Comparison of ENCODE assay signal across 8 mouse cellular contexts in the genomic region with DNA sequence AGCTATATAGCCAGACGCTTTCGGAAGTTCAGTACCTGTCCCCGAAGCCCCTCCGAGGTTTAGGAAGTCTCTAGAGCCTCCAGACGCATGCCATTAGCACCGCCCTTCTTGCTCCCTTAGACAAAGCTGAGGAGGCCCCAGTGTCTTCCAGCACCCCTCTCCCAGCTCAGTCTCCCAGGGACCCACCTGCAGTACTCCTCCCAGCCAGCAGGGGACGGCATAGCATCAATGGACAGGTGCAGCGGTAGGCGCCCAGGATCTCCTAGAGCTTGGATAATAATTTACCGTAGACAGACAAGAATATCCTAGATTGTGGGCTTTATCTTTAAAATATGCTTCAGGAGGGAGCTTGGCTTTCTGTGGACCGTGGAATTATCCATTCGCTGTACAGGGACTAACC. TPM values are rescaled to one million over a fixed set of nuclear protein-coding genes. Genes with fewer than 3 reads are reported as not detected.
DNase-seq lines count a peak whose midpoint lies in the region; ATAC-seq and TF ChIP-seq lines count a peak whose summit lies in the region.

No protein-coding gene starts in this region.

- H3K4me3 ChIP-seq in neural tube, embryonic 15.5 days (replicated peaks), result no peak overlapping the region
- H3K4me3 ChIP-seq in cortical plate, adult 2 months (ENCODE audit: insufficient read depth, low read length), result no peak overlapping the region
- H3K4me3 ChIP-seq in heart, adult 2 months, result no peak overlapping the region
- no peak overlapping the region for H3K4me3 ChIP-seq in kidney, embryonic 15.5 days (replicated peaks)
- no peak overlapping the region for H3K4me3 ChIP-seq in liver, embryonic 11.5 days (ENCODE audit: low read depth, low read length)
- H3K4me3 ChIP-seq in stomach, embryonic 16.5 days (replicated peaks; ENCODE audit: low read length), result no peak overlapping the region

- H3K79me2 ChIP-seq in heart, adult 2 months (replicated peaks; ENCODE audit: control insufficient read depth, insufficient read depth, low read length), result no peaks in the 10 kb centered on the region

- TF ChIP-seq CTCF in cortical plate, adult 2 months (IDR thresholded peaks at IDR 0.05; ENCODE audit: extremely low read depth, insufficient read depth, low read length), result peak; percentile 89
- no peak; the same call in 1 of the 2 replicates for TF ChIP-seq CTCF in heart, adult 2 months (IDR thresholded peaks at IDR 0.05)

- no peak overlapping the region for H3K27ac ChIP-seq in neural tube, embryonic 15.5 days (replicated peaks)
- no peak overlapping the region for H3K27ac ChIP-seq in cortical plate, adult 2 months (ENCODE audit: insufficient read depth, low read length)
- H3K27ac ChIP-seq in heart, adult 2 months, result no peak overlapping the region
- H3K27ac ChIP-seq in kidney, embryonic 15.5 days, result no peak overlapping the region
- no peak overlapping the region for H3K27ac ChIP-seq in liver, embryonic 11.5 days (ENCODE audit: low read depth, low read length)
- no peak overlapping the region for H3K27ac ChIP-seq in stomach, embryonic 16.5 days (ENCODE audit: low read length)

- intact Hi-C loops in heart, adult 2 months (cut with DNase I), result loop anchor here (1.0 to 10.0 kb wide), 5 partner anchors 60 to 398 kb away; a partner anchor contains a TSS

- TF ChIP-seq EP300 in heart, adult 2 months (IDR thresholded peaks at IDR 0.05; ENCODE audit: insufficient read depth, low read depth, low read length), result peak; percentile 82; the same call in 1 of the 2 replicates

- no peak for TF ChIP-seq POLR2A in cortical plate, adult 2 months (IDR thresholded peaks at IDR 0.05; ENCODE audit: extremely low read depth, insufficient read depth, low read length)
- no peak for TF ChIP-seq POLR2A in heart, adult 2 months (IDR thresholded peaks at IDR 0.05; ENCODE audit: insufficient read depth, low read depth, low read length)

- H3K4me2 ChIP-seq in neural tube, embryonic 15.5 days, result no peak overlapping the region
- H3K4me2 ChIP-seq in kidney, embryonic 15.5 days, result no peak overlapping the region
- H3K4me2 ChIP-seq in liver, embryonic 11.5 days, result peak overlapping the region; percentile 18; the same call in 1 of the 2 replicates
- H3K4me2 ChIP-seq in stomach, embryonic 16.5 days (ENCODE audit: low read depth, low read length), result no peak overlapping the region

- H3K9me3 ChIP-seq in neural tube, embryonic 15.5 days (replicated peaks), result no peaks in the 10 kb centered on the region
- H3K9me3 ChIP-seq in kidney, embryonic 15.5 days (replicated peaks), result no peaks in the 10 kb centered on the region
- H3K9me3 ChIP-seq in liver, embryonic 11.5 days (ENCODE audit: control insufficient read depth, low read length), result no peaks in the 10 kb centered on the region; the same call in 1 of the 2 replicates
- no peaks in the 10 kb centered on the region for H3K9me3 ChIP-seq in stomach, embryonic 16.5 days (replicated peaks; ENCODE audit: control insufficient read depth, low read length)

- H3K4me1 ChIP-seq in neural tube, embryonic 15.5 days, result peaks cover 4% of the 10 kb centered on the region; the same call in 1 of the 2 replicates
- H3K4me1 ChIP-seq in cortical plate, adult 2 months (ENCODE audit: control insufficient read depth, insufficient read depth, low read length), result no peaks in the 10 kb centered on the region
- H3K4me1 ChIP-seq in heart, adult 2 months (ENCODE audit: control insufficient read depth, insufficient read depth, low read length), result peaks cover 16% of the 10 kb centered on the region
- peaks cover 38% of the 10 kb centered on the region for H3K4me1 ChIP-seq in kidney, embryonic 15.5 days
- peaks cover 14% of the 10 kb centered on the region; the same call in 1 of the 2 replicates for H3K4me1 ChIP-seq in liver, embryonic 11.5 days (replicated peaks; ENCODE audit: control insufficient read depth, insufficient read depth, low read length)
- peaks cover 13% of the 10 kb centered on the region for H3K4me1 ChIP-seq in stomach, embryonic 16.5 days (ENCODE audit: control insufficient read depth, insufficient read depth, low read length)

- H3K27me3 ChIP-seq in neural tube, embryonic 15.5 days (replicated peaks), result no peaks in the 10 kb centered on the region
- H3K27me3 ChIP-seq in heart, adult 2 months (ENCODE audit: control insufficient read depth, insufficient read depth, low read length), result no peaks in the 10 kb centered on the region
- no peaks in the 10 kb centered on the region for H3K27me3 ChIP-seq in kidney, embryonic 15.5 days
- H3K27me3 ChIP-seq in liver, embryonic 11.5 days (replicated peaks; ENCODE audit: control insufficient read depth, insufficient read depth, low read length), result no peaks in the 10 kb centered on the region
- no peaks in the 10 kb centered on the region for H3K27me3 ChIP-seq in stomach, embryonic 16.5 days (ENCODE audit: control insufficient read depth, insufficient read depth, low read length)

- no peak for ATAC-seq in neural tube, embryonic 15.5 days (ENCODE audit: low FRiP score)
- peak; percentile 27; the same call in 1 of the 2 replicates for ATAC-seq in kidney, embryonic 15.5 days (replicated peaks; ENCODE audit: low FRiP score)
- ATAC-seq in liver, embryonic 11.5 days (replicated peaks; ENCODE audit: low FRiP score), result no peak; the same call in 1 of the 2 replicates
- peak; percentile 19; the same call in 1 of the 2 replicates for ATAC-seq in stomach, embryonic 16.5 days (ENCODE audit: insufficient read depth, low FRiP score)

- no peak overlapping the region for H3K9ac ChIP-seq in neural tube, embryonic 15.5 days (replicated peaks)
- H3K9ac ChIP-seq in heart, adult 2 months (ENCODE audit: low read depth, low read length), result no peak overlapping the region
- H3K9ac ChIP-seq in kidney, embryonic 15.5 days, result no peak overlapping the region
- H3K9ac ChIP-seq in liver, embryonic 11.5 days (ENCODE audit: low read depth, low read length), result no peak overlapping the region
- H3K9ac ChIP-seq in stomach, embryonic 16.5 days (ENCODE audit: low read length), result no peak overlapping the region

- peak; percentile 86 for DNase-seq in neural tube, embryonic 10.5 days (ENCODE audit: extremely low spot score, low spot score)
- peak; percentile 78 to 91 for DNase-seq in heart, adult 2 months
- DNase-seq in liver, embryonic 11.5 days (ENCODE audit: low spot score), result peak; percentile 82
- DNase-seq in natural killer cell, adult 2 months (ENCODE audit: low spot score in 2 of 2), result peak; percentile 71 to 82

- H3K36me3 ChIP-seq in neural tube, embryonic 15.5 days, result no peaks in the 10 kb centered on the region
- H3K36me3 ChIP-seq in heart, adult 2 months (ENCODE audit: control insufficient read depth, insufficient read depth, low read length), result no peaks in the 10 kb centered on the region
- no peaks in the 10 kb centered on the region for H3K36me3 ChIP-seq in kidney, embryonic 15.5 days
- H3K36me3 ChIP-seq in liver, embryonic 11.5 days (ENCODE audit: control insufficient read depth, insufficient read depth, low read length), result no peaks in the 10 kb centered on the region
- no peaks in the 10 kb centered on the region for H3K36me3 ChIP-seq in stomach, embryonic 16.5 days (ENCODE audit: control insufficient read depth, insufficient read depth, low read length)

- 15% methylated on average over 12 of the region's 12 CpGs for WGBS in neural tube, embryonic 15.5 days
- 16% methylated on average over 12 of the region's 12 CpGs for WGBS in heart, adult 2 months
- WGBS in kidney, embryonic 15.5 days, result 16% methylated on average over 12 of the region's 12 CpGs
- WGBS in liver, embryonic 11.5 days, result 17% methylated on average over 12 of the region's 12 CpGs
- 18% methylated on average over 12 of the region's 12 CpGs for WGBS in stomach, embryonic 16.5 days

RNA-seq across cellular contexts. Expression of a gene that starts 7.4 kb away (rescaled TPM):
- 317 and 351 TPM in 2 replicates for polyA plus RNA-seq in neural tube, embryonic 15.5 days (2015; fragmentation: Nextera tagmentation; extraction: Ambion mirVana)
- 204 and 210 TPM in 2 replicates for polyA plus RNA-seq in cortical plate, adult 2 months (2012; rRNA removed)
- total RNA-seq in heart, adult 2 months (2021), result 100 to 1,000 TPM; 116 to 129 TPM
- 64.9 and 112 TPM in 2 replicates for polyA plus RNA-seq in heart, adult 2 months (2012; rRNA removed)
- 224 and 241 TPM in 2 replicates for polyA plus RNA-seq in kidney, embryonic 15.5 days (2015; fragmentation: Nextera tagmentation; extraction: Ambion mirVana)
- 184 and 195 TPM in 2 replicates for polyA plus RNA-seq in liver, embryonic 11.5 days (2014; fragmentation: Nextera tagmentation; extraction: Ambion mirVana)
- 214 and 229 TPM in 2 replicates for polyA plus RNA-seq in stomach, embryonic 16.5 days (2015; fragmentation: Nextera tagmentation; extraction: Ambion mirVana)

Comparison
In these comparisons a context has a peak if more than half of its experiments do, and no peak if none do; other contexts are left out.
1. ATAC-seq: peak in kidney, embryonic 15.5 days (single experiment) and stomach, embryonic 16.5 days (single experiment); none in neural tube, embryonic 15.5 days (single experiment) and liver, embryonic 11.5 days (single experiment).
2. Peak in every context shown above with its lines, with median percentiles within 50 percentile points of each other: DNase-seq.